Mouse (Mus musculus) lung, embryonic 14.5 days (tissue): Measurements from ENCODE around the gene Adipor1. TPM values are rescaled to one million over a fixed set of nuclear protein-coding genes. Genes with fewer than 3 reads are reported as not detected.

Experiments
- ATAC-seq: fragments of 200-750 bp; cut with Nextera tagmentation; 2 replicates; pipeline ENCODE4 v1.8.0; 2017; ENCODE audit warnings: mild to moderate bottlenecking, moderate TSS enrichment, moderate library complexity; ENCODE audit not compliant: insufficient read depth
- DNase-seq: peaks from one replicate; pipeline ENCODE4 v3.0.0-alpha.2; 2015
- H3K27ac ChIP-seq: fragments of 300-500 bp; sonication (generic); 2 replicates; pipeline ENCODE4 v1.5.1; 2014; ENCODE audit warnings: low read depth, mild to moderate bottlenecking, moderate library complexity
- H3K27me3 ChIP-seq: fragments of 300-500 bp; sonication (generic); 2 replicates; pipeline ENCODE4 v1.6.1; 2014; ENCODE audit warnings: low read length, control low read depth; ENCODE audit not compliant: insufficient read depth
- H3K36me3 ChIP-seq: fragments of 300-500 bp; sonication (generic); 2 replicates; pipeline ENCODE4 v1.6.1; 2014; ENCODE audit warnings: control low read depth; ENCODE audit not compliant: insufficient read depth
- H3K4me1 ChIP-seq: fragments of 300-500 bp; sonication (generic); 2 replicates; pipeline ENCODE4 v1.6.1; 2014; ENCODE audit warnings: antibody characterized with exemption, control low read depth; ENCODE audit not compliant: insufficient read depth
- H3K4me2 ChIP-seq: fragments of 300-500 bp; sonication (generic); 2 replicates; pipeline ENCODE4 v1.6.1; 2014; ENCODE audit warnings: mild to moderate bottlenecking
- H3K4me3 ChIP-seq: fragments of 300-500 bp; sonication (generic); 2 replicates; pipeline ENCODE4 v1.5.1; 2014; ENCODE audit warnings: low read depth, low read length
- H3K9ac ChIP-seq: fragments of 300-500 bp; sonication (generic); 2 replicates; pipeline ENCODE4 v1.6.1; 2014
- H3K9me3 ChIP-seq: fragments of 300-500 bp; sonication (generic); 2 replicates; pipeline ENCODE4 v1.6.1; 2016; ENCODE audit warnings: low read depth, low read length, control low read depth
- CTCF ChIP-seq: IDR thresholded peaks from 2 replicates; pipeline ENCODE4 v1.5.1; 2016; ENCODE audit warnings: antibody characterized with exemption, low read depth
- WGBS: fragments of 180-500 bp; shearing (Covaris S2); extraction: QIAGEN DNeasy Blood & Tissue Kit; methylation state at CpG from one replicate; pipeline ENCODE4 v1.1.7; 2014; 5-methylcytosine and 5-hydroxymethylcytosine counted together
- polyA plus RNA-seq: library from polyadenylated mRNA; unstranded; fragments of >200 nt; fragmentation: Nextera tagmentation; extraction: Ambion mirVana; gene quantifications from 2 replicates; pipeline ENCODE4 v1.2.1, GENCODE M21; 2014

Gene Adipor1
- polyA plus RNA-seq, 1 experiment from 2014 or later, result 86.8 TPM

GRCm38 (mm10) chr1:134385176-134385575 is 30.0 kb upstream of the Adipor1 start:
- Histone ChIP-seq H3K9ac (no peak overlapping the region), H3K27ac (no peak overlapping the region), H3K9me3 (no peaks in the 10 kb centered on the region), H3K36me3 (no peaks in the 10 kb centered on the region), H3K4me3 (no peak overlapping the region), H3K4me2 (no peak overlapping the region), H3K27me3 (no peaks in the 10 kb centered on the region), H3K4me1 (0 out of 2 replicates have a peak, but pooled peaks cover 3% of the 10 kb centered on the region)
- no peak for ATAC-seq
- TF ChIP-seq CTCF, result no peak
- DNase-seq, result no peak

- Histone ChIP-seq H3K36me3 (no peaks in the 10 kb centered on the region), H3K4me3 (no peak within 1 kb of the TSS), H3K27ac (no peak within 1 kb of the TSS), H3K9me3 (no peaks in the 10 kb centered on the region), H3K4me1 (0 out of 2 replicates have a peak, but pooled peaks cover 3% of the 10 kb centered on the region), H3K9ac (no peak within 1 kb of the TSS), H3K27me3 (no peaks in the 10 kb centered on the region), H3K4me2 (no peak within 1 kb of the TSS)
- ATAC-seq, result no peak
- no peak for TF ChIP-seq CTCF
- no peak for DNase-seq
- WGBS, result 92% methylated on average over 1 of the region's 1 CpGs
Measured at GRCm38 (mm10) chr1:134385666-134386065, 29.5 kb upstream of the Adipor1 start, which contains the start of gene 4933406M09Rik. TSS of gene 4933406M09Rik (plus strand) at chr1:134385940.

DNA sequence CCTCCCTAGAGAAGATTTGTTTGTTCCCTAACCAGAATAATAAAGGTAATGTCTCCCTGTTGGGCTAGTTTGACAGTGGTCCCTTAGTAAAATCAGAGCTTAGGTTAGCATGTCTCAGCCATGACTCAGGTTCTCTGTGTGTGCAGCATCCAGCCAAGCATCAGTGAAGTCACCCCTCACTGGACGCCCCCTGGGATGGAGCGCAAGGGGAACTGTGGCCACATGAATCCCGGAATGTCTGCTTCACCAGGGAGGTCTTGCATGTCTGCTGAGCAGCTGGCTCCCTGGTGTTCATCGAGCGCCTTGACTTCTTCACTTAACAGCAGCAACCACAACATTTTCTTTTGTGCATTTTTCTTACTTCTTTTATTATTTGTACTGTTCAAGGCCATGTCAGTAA is 21.4 kb upstream of the Adipor1 start:
- Histone ChIP-seq H3K36me3 (no peaks in the 10 kb centered on the region), H3K27me3 (no peaks in the 10 kb centered on the region), H3K4me3 (no peak overlapping the region), H3K4me1 (no peaks in the 10 kb centered on the region), H3K4me2 (no peak overlapping the region), H3K27ac (no peak overlapping the region), H3K9me3 (no peaks in the 10 kb centered on the region), H3K9ac (no peak overlapping the region)
- WGBS, result 38% methylated on average over 5 of the region's 5 CpGs
- no peak for TF ChIP-seq CTCF
- ATAC-seq (no peak), DNase-seq (peak; percentile 4)

GRCm38 (mm10) chr1:134398210-134398609 is 17.0 kb upstream of the Adipor1 start:
- H3K36me3 ChIP-seq, result no peaks in the 10 kb centered on the region
- DNase-seq (no peak), ATAC-seq (no peak)
- WGBS, result 84% methylated on average over 12 of the region's 12 CpGs
- no peaks in the 10 kb centered on the region for H3K27me3 ChIP-seq
- no peak for TF ChIP-seq CTCF
- no peak overlapping the region for H3K4me3 ChIP-seq
- no peak overlapping the region for H3K4me2 ChIP-seq
- H3K4me1 ChIP-seq, result no peaks in the 10 kb centered on the region
- H3K27ac ChIP-seq, result no peak overlapping the region
- no peaks in the 10 kb centered on the region for H3K9me3 ChIP-seq
- H3K9ac ChIP-seq, result no peak overlapping the region

- TF ChIP-seq CTCF, result no peak
- Histone ChIP-seq H3K9me3 (no peaks in the 10 kb centered on the region), H3K27ac (no peak overlapping the region), H3K9ac (no peak overlapping the region), H3K27me3 (no peaks in the 10 kb centered on the region), H3K4me3 (no peak overlapping the region), H3K4me1 (no peaks in the 10 kb centered on the region), H3K36me3 (no peaks in the 10 kb centered on the region), H3K4me2 (no peak overlapping the region)
- ATAC-seq, result no peak
- WGBS, result 57% methylated on average over 5 of the region's 5 CpGs
- DNase-seq, result no peak
Measured at GRCm38 (mm10) chr1:134399735-134400134, 15.4 kb upstream of the Adipor1 start.

DNA sequence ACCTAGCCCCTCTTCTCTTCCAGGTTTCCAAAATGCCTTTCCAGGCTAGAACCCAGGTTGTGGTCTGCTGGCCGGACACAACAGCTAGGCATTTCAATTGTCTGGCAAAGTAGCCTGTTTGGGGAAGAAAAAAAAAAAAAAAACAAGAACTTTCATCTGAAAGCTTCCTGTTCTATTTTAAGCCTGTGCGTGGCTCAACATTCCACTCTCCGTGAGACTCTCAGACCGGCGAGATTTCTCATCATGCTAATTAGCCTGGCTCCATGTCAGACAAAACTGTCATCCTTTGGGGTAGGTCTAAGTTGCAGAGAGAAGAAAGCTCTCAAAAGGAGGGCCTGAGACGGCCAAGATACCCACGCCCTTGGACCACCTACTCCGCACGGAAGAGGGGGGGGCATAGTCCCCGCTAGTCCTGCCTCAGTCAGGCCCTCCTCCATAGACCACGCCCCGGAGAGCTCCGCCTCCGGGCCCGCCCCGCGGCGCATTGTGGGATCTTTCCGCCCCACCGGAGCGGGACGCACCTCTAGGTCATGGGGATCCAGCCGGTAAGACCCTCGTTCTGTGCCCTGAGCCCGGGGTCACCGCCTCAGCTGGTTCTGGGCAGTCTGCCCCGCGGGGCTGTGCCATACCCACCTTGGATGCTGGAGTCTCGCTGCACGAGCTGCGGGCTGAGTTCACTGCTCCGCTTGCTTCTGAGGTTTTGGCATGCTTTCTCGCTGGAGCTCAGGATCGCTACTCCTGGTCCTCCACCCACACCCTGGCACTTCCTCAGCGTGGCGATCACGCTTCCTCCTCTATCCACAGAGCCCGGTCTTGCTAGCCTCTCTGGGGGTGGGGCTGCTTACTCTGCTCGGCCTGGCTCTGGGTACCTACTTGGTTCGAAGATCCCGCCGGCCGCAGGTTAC is 9.4 kb upstream of the Adipor1 start, which contains the start of gene Cyb5r1:
Cyb5r1 (plus strand) TSS at position 51 of the 905 bp plus-strand sequence.
- Histone ChIP-seq H3K36me3 (peaks cover 29% of the 10 kb centered on the region), H3K27me3 (no peaks in the 10 kb centered on the region), H3K4me2 (peak within 1 kb of the TSS; percentile 65), H3K4me1 (0 out of 2 replicates have a peak, but pooled peaks cover 8% of the 10 kb centered on the region), H3K27ac (peak within 1 kb of the TSS; percentile 72), H3K9me3 (no peaks in the 10 kb centered on the region), H3K4me3 (peak within 1 kb of the TSS; percentile 79), H3K9ac (peak within 1 kb of the TSS; percentile 78)
- ATAC-seq (peak; percentile 99), DNase-seq (peak; percentile 93)
- WGBS, result 1% methylated on average over 43 of the region's 43 CpGs
- TF ChIP-seq CTCF, result no peak

- no peak for ATAC-seq
- no peaks in the 10 kb centered on the region for H3K9me3 ChIP-seq
- no peak for TF ChIP-seq CTCF
- H3K27me3 ChIP-seq, result no peaks in the 10 kb centered on the region
- peak overlapping the region; percentile 78 for H3K9ac ChIP-seq
- 0 out of 2 replicates have a peak, but pooled peaks cover 8% of the 10 kb centered on the region for H3K4me1 ChIP-seq
- peak overlapping the region; percentile 65 for H3K4me2 ChIP-seq
- 0 out of 2 replicates have a peak overlapping the region, but pooled peaks have one; percentile 72 for H3K27ac ChIP-seq
- peak overlapping the region; percentile 79 for H3K4me3 ChIP-seq
- WGBS, result 28% methylated on average over 8 of the region's 8 CpGs
- DNase-seq, result no peak
- peaks cover 35% of the 10 kb centered on the region for H3K36me3 ChIP-seq
Measured at GRCm38 (mm10) chr1:134406414-134406771, 8.8 kb upstream of the Adipor1 start.
